Mouse (Mus musculus): ENCODE results near the gene Ghr.

GRCm38 (mm10) chr15:3426401-3426800 lies 156.9 kb downstream of the Ghr start:
- TF ChIP-seq CTCF (IDR thresholded peaks at IDR 0.05; ENCODE audit: low read depth) (no peak), EP300 (IDR thresholded peaks at IDR 0.05; ENCODE audit: low read depth) (no peak)
